Mouse (Mus musculus) MEL (cell line): ENCODE data around the gene Wdr46.
"Not testable (repeated sequence)": the region's sequence is repeated elsewhere in the genome, so short reads cannot be mapped to it uniquely, and the experiment has no call there.

Experiments
- CTCF ChIP-seq, 3 experiments: IDR thresholded peaks in 2 of 3; conservative IDR thresholded peaks in 1 of 3; 2 replicates each; pipeline ENCODE4 v1.5.1; 2011 to 2012; ENCODE audit warnings: low read length in 3 of 3, low read depth in 2 of 3, mild to moderate bottlenecking in 2 of 3, improper control_type of control experiment in 1 of 3, inconsistent platforms in 1 of 3, mixed read lengths in 1 of 3, moderate library complexity in 1 of 3; ENCODE audit not compliant: control insufficient read depth in 1 of 3, insufficient read depth in 1 of 3, poor library complexity in 1 of 3, severe bottlenecking in 1 of 3
- NRF1 ChIP-seq: IDR thresholded peaks from 2 replicates; pipeline ENCODE4 v1.6.1; 2014; ENCODE audit warnings: low read depth, mild to moderate bottlenecking, inconsistent platforms, low read length, improper control_type of control experiment, moderate library complexity; ENCODE audit not compliant: poor library complexity, insufficient read depth, severe bottlenecking
- RAD21 ChIP-seq: IDR thresholded peaks from 2 replicates; pipeline ENCODE4 v1.6.1; 2011; ENCODE audit warnings: mild to moderate bottlenecking, low read depth, low read length, improper control_type of control experiment
- SIN3A ChIP-seq: IDR thresholded peaks from 2 replicates; pipeline ENCODE4 v1.6.1; 2012; ENCODE audit warnings: low read length, improper control_type of control experiment, inconsistent platforms
- TAL1 ChIP-seq: IDR thresholded peaks from 2 replicates; pipeline ENCODE4 v1.6.1; 2012; ENCODE audit warnings: mild to moderate bottlenecking, inconsistent platforms, low read length, moderate library complexity, mixed read lengths
- ZC3H11A ChIP-seq: IDR thresholded peaks from 2 replicates; pipeline ENCODE4 v1.6.1; 2012; ENCODE audit warnings: low read depth, mild to moderate bottlenecking, inconsistent platforms, low read length, improper control_type of control experiment
- ZKSCAN1 ChIP-seq: IDR thresholded peaks from 2 replicates; pipeline ENCODE4 v1.6.1; 2012; ENCODE audit warnings: low read depth, mild to moderate bottlenecking, inconsistent platforms, low read length, improper control_type of control experiment, moderate library complexity

- not testable (repeated sequence) for TF ChIP-seq ZKSCAN1; NRF1; SIN3A; RAD21; CTCF (IDR thresholded peaks at IDR 0.05 in 2 of 3, conservative IDR thresholded peaks at IDR 0.05 in 1 of 3; ENCODE audit: control insufficient read depth in 1 of 3, insufficient read depth in 1 of 3, low read depth in 2 of 3, low read length in 3 of 3, poor library complexity in 1 of 3, severe bottlenecking in 1 of 3); TAL1; ZC3H11A
These were observed 36.4 kb upstream of the Wdr46 start for GRCm38 (mm10) chr17:33903911-33904651.
